Mouse (Mus musculus) liver, postnatal 0 days (tissue): ENCODE measurements at regions not wholly inside any gene's neighbourhood (a gene's known extent, or its start where the extent isn't known, plus 50 kb on each side); places are given as distances from the start of the nearest gene placed in this dataset.

Source experiments
- CTCF ChIP-seq: sonication (generic); IDR thresholded peaks from 2 replicates; pipeline ENCODE4 v1.5.1; 2016; ENCODE audit warnings: antibody characterized with exemption, low read depth
- EP300 ChIP-seq: IDR thresholded peaks from 2 replicates; pipeline ENCODE4 v1.6.1; 2016; ENCODE audit warnings: antibody characterized with exemption, low read depth, mild to moderate bottlenecking

DNA sequence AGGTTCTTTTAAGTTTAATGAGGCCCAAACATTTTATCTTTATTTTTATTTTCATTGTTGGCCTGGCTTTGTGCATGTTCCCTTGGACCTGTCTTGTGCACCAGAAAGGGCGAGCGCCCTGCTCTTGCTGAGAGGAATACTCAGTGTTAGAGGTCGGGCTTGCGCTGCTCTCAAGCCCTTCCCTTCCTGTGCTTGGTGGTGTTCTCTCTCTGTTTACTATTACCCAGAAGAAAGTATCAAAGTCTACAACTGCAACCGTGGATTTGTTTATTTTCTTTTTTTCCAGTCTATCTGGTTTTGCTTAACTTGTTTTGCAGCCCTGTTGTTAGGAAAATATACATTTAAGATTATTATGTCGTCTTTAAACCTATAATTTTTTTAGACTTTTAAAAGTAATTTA lies 74.1 kb upstream of the Aldh1a3 start:
- TF ChIP-seq EP300 (no peak), CTCF (no peak)
